Mouse (Mus musculus) mouse trophoblast stem cell (cell line): ENCODE data around the gene Slc3a1.

ENCODE experiments used
- in situ Hi-C, 2 experiments: fragments of 300-500 bp; cut with MseI, MboI; formaldehyde crosslinking; loops; 2 replicates in 1 of 2; 3 replicates in 1 of 2; pipeline ENCODE4 v1.15.1; 2025

The Slc3a1 gene

DNA sequence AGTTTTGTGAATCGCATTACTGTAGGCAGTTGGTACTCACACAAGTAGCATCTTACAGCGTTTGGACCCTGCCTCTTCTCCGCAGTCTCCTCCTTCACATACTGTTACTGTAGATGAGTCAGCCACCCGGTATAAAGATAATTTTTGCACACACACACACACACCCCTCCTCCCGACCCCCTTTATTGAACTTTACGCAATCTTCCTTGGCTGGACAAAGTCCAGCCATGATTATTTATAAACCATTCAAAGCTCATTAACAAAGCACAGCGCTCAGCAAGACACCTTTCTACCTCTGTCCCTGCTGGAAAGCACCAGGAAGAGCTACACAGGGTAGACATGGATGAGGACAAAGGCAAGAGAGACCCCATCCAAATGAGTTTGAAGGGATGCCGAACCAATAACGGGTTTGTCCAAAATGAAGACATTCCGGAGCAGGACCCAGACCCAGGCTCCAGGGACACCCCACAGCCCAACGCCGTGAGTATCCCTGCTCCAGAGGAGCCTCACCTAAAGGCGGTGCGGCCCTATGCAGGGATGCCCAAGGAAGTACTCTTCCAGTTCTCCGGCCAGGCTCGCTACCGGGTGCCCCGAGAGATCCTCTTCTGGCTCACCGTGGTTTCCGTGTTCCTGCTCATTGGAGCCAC, at the start of gene Slc3a1:
Gene Slc3a1, plus strand, starts transcription at position 284 of the 647 bp plus-strand sequence.
- in situ Hi-C loops = no loop called here

DNA sequence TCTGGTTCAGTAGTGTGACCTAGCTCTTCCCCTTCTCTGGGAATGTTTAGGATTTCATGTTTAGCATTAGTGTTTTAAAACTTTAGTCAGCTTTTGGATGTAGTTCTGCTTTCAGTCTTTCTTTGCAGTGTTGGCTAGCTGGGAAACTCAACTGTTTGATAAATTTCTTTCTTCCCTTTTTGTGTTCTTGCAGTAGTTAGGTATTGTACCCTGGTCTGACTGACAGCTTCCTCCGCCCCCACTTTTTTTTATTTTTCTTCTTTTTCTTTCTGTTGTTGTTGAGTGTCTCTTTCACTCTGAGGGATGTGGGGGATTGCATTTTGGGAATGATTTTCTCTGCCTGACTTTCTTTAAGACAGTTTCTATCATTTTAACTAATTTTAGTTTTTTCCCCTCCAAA, 46.5 kb upstream of the Slc3a1 start:
- in situ Hi-C loops = no loop called here

DNA sequence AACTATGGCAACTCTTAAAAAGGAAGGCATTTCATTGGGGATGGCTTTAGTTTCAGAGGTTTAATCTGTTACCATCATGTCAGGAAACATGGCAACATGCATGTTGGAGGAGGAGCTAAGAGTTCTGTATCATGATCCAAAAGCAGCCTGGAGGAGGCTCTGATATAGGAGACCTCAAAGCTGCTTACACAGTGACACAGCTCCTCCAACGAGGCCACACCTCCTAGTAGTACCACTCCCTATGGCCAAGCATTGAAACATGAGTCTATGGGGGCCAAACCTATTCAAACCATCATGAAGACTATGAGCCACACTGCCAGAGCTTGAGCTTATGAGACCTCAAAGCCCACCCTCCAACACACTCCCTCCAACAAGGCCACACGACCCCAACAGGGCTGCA, 45.4 kb upstream of the Slc3a1 start:
- in situ Hi-C loops = no loop called here

DNA sequence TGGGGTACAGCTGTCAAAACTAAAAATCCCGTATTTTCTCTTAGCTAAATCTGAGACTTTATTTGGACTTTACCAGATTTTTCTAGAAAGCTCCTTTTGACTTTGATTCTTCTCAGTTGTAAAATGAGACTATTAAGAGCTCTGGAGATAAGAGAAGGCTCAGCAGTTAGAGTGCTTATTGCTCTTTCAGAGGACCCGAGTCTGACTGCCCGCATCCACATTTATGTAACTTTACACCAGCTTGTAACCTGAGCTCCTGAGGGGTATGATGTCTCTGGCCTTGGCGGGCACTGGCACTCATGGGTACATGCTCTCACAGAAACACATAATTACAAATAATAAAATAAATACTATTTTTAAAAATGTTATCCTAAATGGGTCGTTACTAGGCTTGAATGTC, 41.8 kb upstream of the Slc3a1 start:
- in situ Hi-C loops = no loop called here

DNA sequence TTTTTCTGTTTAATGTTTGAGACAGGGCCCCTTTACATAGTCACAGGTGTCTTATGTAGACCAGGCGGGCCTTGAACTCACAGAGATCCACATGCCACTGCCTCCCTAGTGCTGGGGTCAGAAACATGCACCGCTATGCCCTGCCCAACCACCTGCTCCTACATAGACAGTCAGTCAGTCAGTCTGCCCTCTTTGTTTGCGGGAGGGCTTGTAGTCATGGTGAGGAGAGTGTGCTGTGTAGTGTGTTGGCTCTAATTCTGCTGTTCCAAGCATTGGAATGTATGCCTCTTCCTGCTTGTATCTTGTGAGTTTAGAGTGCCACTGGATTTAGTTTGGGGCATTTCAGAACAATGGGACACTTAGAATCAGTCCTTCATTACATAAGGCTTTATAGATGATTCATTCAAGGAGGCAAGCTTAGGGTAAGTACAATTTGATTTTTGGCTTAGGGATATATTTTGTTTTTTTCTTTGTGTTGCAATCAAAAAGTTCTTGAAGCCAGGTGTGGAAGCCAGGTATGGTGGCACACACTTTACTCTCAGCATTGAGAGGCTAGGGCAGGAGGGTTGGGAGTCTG, 40.3 kb upstream of the Slc3a1 start:
- in situ Hi-C loops = no loop called here

DNA sequence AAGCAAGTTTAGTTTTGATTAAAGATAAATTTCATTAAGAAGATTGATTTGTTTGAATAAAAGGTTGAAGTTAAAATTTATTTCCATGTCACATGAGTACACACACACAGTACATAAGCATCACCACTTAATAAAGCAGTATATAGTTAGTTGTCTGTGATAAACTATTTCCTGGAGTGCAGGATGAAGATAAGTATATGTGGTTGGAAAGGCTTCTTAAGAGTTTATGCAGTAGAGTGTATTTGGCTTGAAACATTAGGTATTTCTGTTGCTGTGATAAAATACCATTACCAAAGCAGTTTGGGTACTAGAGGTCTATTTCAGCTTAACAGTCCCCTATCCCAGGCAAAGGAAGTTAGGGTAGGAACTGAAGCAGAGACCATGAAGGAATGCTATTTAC, 39.7 kb upstream of the Slc3a1 start:
- in situ Hi-C loops = no loop called here

DNA sequence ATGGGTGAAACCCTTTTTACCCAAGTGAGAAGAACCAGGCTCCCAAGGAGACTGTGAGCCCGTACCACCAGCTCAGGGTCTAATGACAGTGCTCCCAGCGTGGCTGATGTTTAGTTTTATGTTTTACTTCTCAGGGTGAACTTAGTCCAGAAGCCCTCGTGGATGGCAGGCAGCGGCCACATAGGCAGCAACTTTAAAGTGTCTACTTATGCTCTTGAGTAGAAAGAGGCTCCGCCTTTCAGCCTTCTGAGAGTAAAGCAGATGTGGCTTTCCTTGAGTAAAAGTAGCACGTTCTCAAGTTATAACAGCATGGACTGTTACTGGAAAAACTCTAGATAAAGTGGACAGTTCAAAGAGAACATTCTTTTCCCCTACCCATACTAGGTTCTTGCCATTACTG, 32.3 kb upstream of the Slc3a1 start:
- in situ Hi-C loops = no loop called here

DNA sequence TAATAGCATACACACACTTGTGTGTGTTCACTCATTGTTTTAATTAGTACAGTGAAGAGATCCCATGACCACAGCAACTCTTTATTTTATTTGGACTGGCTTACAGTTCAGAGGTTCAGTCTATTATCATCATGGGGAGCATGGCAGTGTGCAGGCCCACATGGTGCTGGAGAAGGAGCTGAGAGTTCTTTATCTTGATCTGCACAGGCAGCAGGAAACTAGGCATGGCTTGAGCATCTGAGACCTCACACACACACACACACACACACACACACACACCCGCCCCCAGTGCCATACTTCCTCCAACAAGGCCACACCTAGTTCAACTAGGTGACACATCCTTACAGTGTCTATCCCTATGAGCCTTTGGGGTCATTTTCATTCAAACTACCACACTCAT, 30.5 kb upstream of the Slc3a1 start:
- in situ Hi-C loops = no loop called here

DNA sequence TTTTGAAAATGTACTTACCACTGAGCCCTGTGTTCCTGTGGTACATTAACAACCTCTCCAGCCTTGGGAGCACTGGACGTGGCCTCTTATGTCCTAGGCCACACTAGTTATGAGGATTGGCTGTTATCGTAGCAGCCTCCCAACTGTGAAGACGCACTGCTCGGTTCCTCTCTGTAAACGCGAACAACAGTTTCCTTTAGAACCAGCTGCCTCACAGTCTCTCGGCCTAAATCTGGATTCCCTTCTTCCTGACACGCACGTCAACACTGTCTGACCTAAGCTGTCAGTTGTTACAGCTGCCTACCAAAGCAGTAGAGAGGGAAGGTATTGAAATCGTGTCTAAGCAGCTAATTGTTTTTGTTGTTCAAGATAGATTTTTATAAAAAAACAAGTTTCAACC, 28.5 kb upstream of the Slc3a1 start:
- in situ Hi-C loops = no loop called here

DNA sequence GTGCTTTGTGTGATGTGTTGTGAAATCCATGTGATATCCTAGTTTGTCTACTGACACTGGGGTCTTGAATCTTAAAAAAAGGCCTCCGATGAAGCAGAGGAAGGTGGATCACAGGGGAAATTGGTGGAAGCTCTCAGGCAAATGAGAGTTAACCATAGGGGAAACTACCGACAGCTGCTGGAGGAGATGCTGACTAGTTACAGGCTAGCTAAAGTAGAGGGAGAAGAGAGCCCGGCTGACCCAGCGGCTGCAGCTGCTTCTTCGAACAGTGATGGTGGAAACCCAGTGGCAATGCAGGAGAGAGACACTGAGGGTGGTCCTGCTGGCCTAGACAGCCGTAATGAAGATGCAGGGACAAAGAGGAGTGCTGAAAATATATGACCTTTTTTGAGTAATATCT, 14.7 kb upstream of the Slc3a1 start:
- in situ Hi-C loops = no loop called here

DNA sequence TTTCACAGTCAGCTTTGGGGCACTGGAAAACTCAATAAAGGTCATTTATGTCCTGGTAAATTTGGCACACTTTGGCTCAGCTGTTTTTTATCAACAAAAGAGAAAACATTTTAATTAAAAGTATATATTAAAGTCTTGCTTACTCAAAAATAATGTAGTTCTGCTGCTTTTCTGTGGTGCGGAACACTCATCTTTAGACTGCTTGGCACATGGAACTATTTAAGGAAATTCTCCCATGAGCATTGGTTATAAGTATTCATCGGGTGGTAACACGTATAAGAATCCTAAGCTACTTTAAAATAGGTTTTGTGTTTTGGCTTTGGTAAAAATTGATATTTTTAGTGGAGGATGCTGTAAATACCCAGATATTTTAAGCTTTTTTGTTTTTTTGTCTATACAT, 13.5 kb upstream of the Slc3a1 start:
- in situ Hi-C loops = no loop called here

DNA sequence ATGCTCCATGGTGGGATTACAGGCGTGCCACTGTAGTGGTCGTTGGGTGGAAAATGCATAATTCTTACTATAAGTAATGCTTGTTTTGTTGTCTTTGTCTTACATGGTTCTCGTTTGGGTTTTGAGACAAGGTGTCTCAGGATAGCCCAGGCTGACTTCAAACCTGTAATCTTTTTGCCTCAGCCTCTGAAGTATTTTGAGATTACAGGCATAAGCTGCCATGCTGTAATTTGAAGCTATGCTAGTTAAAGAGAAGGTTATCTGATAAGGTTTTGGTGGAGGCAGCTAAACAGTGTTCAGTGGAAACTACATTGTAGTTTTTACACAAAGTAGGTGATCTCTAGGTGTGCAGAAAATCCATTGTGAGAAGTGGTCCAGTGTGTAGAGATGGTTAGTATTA, 9.8 kb upstream of the Slc3a1 start:
- in situ Hi-C loops = no loop called here

DNA sequence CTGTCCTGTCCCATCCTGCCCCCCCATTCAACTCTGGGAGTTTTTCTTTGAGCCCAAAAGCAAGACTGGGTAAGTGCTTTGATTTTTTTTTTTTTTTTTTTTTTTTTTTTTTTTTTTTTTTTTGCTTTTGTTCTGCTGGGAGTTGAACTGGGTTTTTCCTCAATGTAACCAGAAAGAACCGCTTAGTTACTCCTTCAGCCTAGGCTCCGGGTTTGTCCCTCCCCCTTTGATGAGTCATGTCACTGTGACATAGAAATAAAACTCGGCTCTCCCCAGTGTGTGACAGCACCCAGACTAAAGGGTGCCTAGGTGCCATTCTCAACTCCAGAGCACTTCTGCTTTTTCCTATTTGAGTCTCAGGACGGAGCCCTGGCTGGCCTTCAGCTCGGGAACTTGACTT, 9.4 kb upstream of the Slc3a1 start:
- in situ Hi-C loops = no loop called here

DNA sequence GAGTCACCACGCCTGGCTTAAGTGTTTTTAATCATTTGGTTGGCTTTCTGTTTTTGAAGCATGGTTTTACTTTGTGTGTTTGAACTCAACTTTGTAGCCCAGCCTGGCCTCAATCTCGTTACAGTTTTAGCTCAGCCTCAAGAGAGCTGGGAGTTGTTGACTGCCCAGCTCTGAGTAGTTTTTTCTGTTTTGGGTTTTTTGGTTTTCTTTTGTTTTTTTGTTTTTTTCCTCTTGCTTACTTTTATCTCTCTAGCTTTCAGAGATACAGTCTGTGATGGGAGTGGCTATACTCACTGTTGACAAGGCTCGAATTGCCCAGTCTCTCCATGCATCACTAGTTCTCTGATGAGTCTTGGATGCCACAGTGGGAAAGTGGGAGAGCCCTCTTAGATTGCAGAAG, 7.8 kb upstream of the Slc3a1 start:
- in situ Hi-C loops = no loop called here

DNA sequence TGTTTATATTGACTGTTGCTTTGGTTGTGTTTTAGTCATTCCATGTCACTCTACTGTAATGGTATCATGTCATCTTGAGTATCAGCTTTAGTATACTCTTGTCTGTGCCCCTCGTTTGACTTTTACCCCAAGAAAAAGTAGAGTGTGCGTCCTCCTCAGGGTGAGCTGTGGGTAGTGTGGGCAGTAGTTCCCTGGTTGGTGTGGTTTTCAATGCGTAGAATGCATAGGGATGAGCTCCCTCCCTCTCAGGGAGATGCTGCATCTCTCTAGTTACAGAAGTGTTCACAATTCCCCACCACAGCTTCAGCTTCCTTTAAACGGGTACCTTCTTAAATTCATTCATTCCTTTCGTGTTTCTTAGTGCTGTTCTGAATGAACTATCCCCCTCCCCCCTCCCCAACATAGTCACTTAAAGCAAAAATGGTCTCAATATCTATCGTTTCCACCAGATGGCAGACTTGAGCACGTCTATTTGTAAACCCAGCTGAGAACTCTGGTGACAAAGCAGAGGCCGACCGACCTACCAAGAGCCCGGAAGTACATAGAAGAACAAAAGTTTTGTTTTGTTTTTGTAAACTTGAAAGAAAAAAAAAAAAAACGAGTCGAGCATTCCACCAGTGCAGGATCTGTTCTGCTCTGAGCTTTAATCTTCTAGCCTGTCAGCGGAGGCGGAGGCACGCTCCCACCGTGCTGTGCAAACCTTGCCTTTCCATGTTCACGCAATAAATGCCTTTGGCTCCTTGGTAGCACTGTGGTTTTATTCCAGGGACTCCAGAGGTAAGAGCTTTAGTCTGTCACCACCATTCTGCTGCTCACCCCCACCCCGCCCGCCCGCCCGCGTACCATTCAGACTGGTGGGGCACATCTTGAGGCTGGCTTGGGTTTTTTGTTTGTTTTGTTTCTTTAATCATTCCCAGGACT, 4.7 kb upstream of the Slc3a1 start:
- in situ Hi-C loops = no loop called here

DNA sequence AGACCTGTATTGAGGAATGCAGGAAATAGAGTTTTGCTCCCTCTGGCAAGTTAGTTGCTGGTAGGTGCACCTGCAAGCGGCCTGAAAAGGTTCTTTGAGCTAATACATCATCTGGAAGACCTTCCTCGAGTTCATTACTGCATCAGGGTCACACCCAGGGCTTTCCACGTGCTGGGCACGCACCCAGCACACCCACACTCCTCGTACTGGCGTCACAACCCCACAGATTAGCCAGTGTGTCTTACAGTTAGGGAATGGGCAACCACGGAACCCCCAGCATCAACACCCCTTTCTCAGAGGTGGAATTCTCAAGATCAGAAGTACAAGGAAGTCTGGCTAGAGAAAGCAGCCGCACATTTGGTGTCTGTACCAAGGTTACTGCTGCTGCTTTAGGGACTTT, 3.9 kb upstream of the Slc3a1 start:
- in situ Hi-C loops = no loop called here

DNA sequence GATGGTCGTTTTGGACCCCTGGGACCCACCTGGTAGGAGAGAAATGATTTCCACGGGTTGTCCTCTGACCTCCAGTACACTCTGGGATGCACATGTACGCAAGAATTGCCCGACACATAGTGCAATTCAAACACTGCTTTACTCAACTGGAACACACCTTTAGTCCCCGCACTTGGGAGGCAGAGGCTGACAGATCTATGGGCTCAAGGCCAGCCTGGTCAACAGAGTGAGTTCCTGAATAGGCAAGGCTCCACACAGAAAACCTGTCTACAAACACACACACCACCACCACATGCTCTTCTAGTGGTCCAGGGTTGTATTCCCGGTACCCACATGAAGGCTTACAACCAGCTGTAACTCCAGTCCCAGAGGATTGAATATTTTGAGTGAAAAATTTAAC, 3.0 kb upstream of the Slc3a1 start:
- in situ Hi-C loops = no loop called here

DNA sequence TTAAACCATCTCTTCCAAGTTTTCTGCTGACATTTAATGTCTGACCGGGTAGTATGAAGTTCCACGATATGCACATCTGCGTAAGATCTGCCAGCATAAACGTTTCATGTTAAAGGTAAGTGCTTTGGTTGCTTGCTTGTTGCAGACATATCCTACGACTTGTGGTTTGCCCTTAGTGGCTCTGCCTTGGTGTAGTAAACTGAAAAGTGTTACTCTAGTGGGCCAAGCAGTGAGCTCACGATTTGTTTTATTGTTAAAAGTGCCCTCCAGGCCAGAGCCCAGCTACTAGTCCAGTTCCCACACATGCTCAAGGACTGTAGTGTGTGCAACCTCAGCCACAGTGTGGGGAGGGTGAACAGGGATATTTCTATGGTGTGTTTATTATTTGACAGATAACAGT, 1.7 kb upstream of the Slc3a1 start:
- in situ Hi-C loops = no loop called here

DNA sequence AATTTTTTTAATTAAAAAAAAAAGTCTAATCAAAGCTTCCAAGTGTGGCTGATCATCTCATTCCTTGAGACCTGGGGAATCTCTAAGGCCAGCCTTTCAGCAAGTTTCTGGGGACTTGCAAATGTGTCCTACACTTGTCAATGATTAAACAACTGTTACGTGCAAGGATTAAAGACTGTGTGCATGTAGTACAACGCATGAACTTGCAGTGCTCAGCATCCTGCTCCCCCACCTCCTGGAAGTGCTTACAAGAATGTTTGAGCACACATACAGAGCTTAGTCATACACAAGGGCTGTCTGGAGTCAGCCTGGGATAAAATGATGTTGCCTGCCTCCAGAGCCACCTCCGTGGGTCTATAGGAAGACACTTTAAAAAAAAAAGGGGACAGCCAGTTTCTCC, 929 bp upstream of the Slc3a1 start:
- in situ Hi-C loops = no loop called here

DNA sequence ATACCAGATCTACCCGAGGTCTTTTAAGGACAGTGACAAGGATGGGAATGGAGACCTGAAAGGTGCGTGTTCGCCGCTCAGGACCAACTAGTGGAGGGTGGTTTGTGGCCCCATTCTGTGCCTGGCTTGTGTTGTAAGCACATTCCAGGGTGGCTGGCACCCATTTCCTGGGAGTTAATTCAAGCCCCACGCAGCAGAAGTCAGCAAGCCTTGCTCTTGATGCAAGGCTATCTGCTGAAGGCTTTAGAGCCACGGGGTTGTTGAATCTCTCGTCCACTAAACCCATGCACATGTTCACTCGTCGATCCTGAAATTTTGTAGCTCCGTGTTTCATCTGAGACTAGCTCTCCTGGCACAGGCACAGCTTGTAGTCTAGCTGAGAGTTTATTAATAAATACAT, 621 bp downstream of the Slc3a1 start:
- in situ Hi-C loops = no loop called here

DNA sequence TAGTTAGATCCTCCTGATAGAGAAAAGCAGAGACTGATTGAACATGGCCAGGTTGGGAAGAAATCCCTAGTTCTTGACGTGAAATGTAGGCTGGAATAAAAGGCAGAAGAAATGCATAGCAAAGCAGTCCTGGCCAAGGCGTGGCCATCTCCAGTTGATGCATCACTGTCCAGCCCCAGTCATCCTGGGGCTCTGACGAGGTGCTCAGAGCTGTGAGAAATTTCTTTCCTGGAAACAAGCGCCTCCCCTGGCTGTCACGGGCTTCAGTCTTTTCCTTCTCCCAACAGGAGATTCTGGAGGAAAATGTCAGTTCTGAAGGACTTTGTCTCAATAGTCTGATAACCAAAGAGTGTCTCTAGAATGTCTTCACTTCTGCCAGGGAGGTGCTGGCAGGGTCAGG, 2.5 kb downstream of the Slc3a1 start:
- in situ Hi-C loops = no loop called here

DNA sequence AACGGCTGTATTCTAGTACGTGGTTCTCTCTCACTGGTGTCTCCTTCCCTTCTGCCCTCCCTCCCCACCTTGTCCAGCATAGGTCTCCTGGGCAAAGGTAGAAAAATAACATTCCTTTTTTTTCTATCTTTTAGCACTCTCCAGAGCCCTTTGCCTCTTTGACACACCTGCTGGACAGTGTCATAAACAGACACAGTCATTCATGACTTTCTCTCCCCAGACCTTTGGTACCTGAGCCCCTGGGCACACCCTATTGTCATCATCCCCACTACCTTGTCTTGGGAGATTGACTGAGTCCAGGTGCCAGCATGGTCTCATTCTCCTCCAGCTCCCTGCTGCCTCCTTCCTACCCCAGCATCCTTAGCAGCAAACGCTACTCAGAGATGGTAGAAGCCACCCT, 4.9 kb downstream of the Slc3a1 start:
- in situ Hi-C loops = no loop called here

DNA sequence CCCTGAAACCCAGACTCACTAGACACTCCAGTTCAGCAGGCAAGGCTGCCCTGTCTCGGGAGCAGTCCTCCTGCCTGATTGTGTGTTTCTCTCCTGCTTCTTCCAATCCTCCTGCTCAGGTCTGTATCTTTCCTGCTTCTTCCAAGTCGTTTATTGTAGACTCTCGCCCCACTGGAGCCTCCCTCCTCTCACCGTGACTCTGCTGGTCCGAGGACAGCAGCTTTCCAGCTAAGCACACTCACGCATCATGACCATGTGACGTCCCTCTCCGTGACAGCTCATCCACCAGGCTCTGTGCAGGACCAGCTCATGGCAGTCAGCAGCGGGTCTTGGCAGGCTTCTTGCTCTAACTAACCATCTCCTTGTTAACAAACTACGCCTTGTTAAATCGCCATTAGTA, 5.9 kb downstream of the Slc3a1 start:
- in situ Hi-C loops = no loop called here
